Mouse (Mus musculus): ENCODE results near the gene Rrm1. TPM values are rescaled to one million over a fixed set of nuclear protein-coding genes. Genes with fewer than 3 reads are reported as not detected.

Gene Rrm1
- polyA plus RNA-seq (2017; shearing (Covaris generic)) = 47.0 TPM

GRCm38 (mm10) chr7:102441657-102442391 is at the start of gene Rrm1:
Gene Rrm1, plus strand, starts transcription at chr7:102441695.

GRCm38 (mm10) chr7:102481579-102481978 is 40.1 kb downstream of the Rrm1 start, which contains the start of gene Olfr543:
Gene Olfr543, minus strand, starts transcription at chr7:102481679.

GRCm38 (mm10) chr7:102488161-102488560 is 46.7 kb downstream of the Rrm1 start, which contains the start of gene Olfr544:
Gene Olfr544, minus strand, starts transcription at chr7:102488313.

GRCm38 (mm10) chr7:102499473-102499872 is 58.0 kb downstream of the Rrm1 start, which contains the start of gene Olfr545:
Gene Olfr545, minus strand, starts transcription at chr7:102499573.

Other genes with a start within 250 kb of the Rrm1 start
- 123 TPM for gene Nup98, start 231.5 kb upstream of the Rrm1 start, polyA plus RNA-seq (2017; shearing (Covaris generic))
- gene Pgap2, start 231.5 kb upstream of the Rrm1 start, polyA plus RNA-seq (2017; shearing (Covaris generic)) = 33.9 TPM
- gene Rhog, start 185.6 kb upstream of the Rrm1 start, polyA plus RNA-seq (2017; shearing (Covaris generic)) = 645 TPM
- gene Stim1, start 173.9 kb upstream of the Rrm1 start, polyA plus RNA-seq (2017; shearing (Covaris generic)) = 160 TPM
- gene Olfr543, start 40.0 kb downstream of the Rrm1 start, polyA plus RNA-seq (2017; shearing (Covaris generic)) = 0.44 TPM
- gene Olfr544, start 46.6 kb downstream of the Rrm1 start, polyA plus RNA-seq (2017; shearing (Covaris generic)) = not detected
- gene Olfr545, start 57.9 kb downstream of the Rrm1 start, polyA plus RNA-seq (2017; shearing (Covaris generic)) = not detected
- gene Olfr547, start 93.1 kb downstream of the Rrm1 start, polyA plus RNA-seq (2017; shearing (Covaris generic)) = not detected
- gene Olfr548-ps1, start 99.2 kb downstream of the Rrm1 start, polyA plus RNA-seq (2017; shearing (Covaris generic)) = not detected
- gene Olfr549, start 108.2 kb downstream of the Rrm1 start, polyA plus RNA-seq (2017; shearing (Covaris generic)) = not detected
- 19.6 TPM for gene Trim21, start 123.8 kb downstream of the Rrm1 start, polyA plus RNA-seq (2017; shearing (Covaris generic))
- 0.22 TPM for gene Olfr550, start 129.7 kb downstream of the Rrm1 start, polyA plus RNA-seq (2017; shearing (Covaris generic))
- gene Olfr551, start 150.2 kb downstream of the Rrm1 start, polyA plus RNA-seq (2017; shearing (Covaris generic)) = 0.09 TPM
- gene Olfr552, start 156.1 kb downstream of the Rrm1 start, polyA plus RNA-seq (2017; shearing (Covaris generic)) = not detected
- gene Olfr553, start 176.5 kb downstream of the Rrm1 start, polyA plus RNA-seq (2017; shearing (Covaris generic)) = not detected
- gene Olfr554, start 196.7 kb downstream of the Rrm1 start, polyA plus RNA-seq (2017; shearing (Covaris generic)) = 0.95 TPM
- gene Olfr555, start 217.1 kb downstream of the Rrm1 start, polyA plus RNA-seq (2017; shearing (Covaris generic)) = not detected
- gene Olfr556, start 223.2 kb downstream of the Rrm1 start, polyA plus RNA-seq (2017; shearing (Covaris generic)) = not detected
- 7.4 TPM for gene Trim68, start 245.6 kb downstream of the Rrm1 start, polyA plus RNA-seq (2017; shearing (Covaris generic))